Mouse (Mus musculus) cerebellum, adult 11 months (tissue): ENCODE measurements around the gene Trim63.
A peak's percentile ranks its signal among the peaks of the same experiment; 100 is the strongest.

ENCODE experiments used
- DNase-seq: peaks from one replicate; pipeline ENCODE4 v3.0.0; 2022

Trim63 gene

DNA sequence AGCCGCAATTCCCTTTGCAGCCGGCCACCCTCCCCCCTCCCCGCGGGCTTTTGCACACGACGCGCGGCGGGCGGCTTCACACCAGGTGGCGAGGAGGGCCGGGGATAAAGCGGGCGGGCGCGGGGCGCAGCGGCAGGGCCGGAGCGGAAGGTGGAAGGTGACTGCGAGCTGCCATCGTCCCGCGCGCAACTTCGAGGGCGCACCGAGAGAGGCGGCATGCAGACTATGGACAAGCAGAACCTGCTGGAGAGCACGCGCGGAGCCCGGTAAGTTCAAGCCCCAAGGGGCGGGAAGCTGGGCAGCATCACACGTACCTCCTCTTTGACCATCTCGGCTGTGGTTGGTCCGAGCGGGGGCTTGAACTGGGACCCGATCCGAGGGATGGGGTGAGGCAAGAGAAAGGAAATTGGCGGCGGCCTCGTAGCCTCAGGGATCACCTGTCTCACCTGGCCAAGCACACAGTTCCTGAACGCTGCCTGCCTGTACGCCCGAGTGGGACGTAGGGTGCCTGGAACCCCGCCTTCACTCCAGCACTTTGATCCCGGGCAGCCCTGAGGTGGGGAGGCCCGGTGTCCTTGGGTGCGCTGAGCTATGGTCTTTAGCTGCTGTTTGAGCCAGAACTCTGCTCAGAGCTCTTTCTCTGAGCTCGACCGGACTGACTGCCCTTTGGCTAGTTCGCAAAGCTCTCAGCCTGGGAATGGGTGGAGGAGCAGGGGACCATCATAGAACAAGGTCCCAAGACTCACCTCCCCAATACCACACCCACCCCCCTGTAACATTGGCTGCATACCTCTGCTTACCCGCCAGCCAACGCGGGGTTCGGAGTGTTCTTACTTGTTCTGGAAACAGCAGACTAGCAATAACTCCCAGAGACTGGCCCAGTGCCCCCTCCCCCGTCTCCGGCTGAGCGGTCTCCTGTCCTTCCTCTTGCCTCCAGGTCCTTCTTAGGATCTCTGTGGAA is 28.4 kb downstream of the Trim63 start, which contains the start of gene Slc30a2:
Gene Slc30a2, plus strand, starts transcription at position 111 of the 961 bp plus-strand sequence.
- no peak for DNase-seq

DNA sequence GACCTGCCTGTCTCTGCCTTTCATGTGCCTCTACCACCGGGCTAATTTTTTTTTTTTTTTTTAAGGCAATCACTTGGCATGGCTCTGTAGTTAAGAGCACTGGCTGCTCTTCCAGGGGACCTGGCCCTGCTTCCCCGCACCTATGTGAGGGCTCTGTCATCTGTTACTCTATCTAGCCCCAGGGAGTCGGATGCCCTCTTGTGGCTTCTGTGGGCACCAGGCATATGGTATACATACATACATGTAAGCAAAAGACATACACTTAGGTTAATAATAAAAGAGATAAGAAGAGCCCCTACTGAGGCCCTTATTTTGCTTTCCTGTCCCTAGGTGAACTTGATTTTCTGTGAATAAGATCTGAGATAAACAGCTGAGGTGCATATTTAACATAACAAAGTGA is 29.7 kb downstream of the Trim63 start:
- DNase-seq: no peak

- no peak for DNase-seq
These were observed 30.9 kb downstream of the Trim63 start for GRCm38 (mm10) chr4:134345802-134346201.

DNA sequence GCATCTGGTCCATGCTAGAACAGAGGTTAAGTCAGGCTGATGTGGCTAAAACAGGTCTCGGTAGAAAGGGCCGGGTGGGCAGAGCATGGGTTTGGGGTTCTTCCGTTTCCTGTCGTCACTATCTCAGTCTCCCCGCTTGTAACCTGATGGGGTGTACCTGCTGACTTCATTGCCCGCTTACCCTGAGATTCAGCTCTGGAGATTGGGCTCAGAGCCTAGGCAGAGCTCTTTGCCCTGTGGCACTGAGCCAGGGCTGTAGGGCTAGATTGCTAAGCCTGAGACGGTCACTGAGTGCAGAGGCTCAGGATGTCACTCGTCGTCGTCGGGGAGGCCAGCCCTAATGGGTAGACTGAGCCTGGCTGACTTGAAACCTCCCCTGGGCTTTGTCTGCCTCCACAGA is 33.2 kb downstream of the Trim63 start:
- no peak for DNase-seq

DNA sequence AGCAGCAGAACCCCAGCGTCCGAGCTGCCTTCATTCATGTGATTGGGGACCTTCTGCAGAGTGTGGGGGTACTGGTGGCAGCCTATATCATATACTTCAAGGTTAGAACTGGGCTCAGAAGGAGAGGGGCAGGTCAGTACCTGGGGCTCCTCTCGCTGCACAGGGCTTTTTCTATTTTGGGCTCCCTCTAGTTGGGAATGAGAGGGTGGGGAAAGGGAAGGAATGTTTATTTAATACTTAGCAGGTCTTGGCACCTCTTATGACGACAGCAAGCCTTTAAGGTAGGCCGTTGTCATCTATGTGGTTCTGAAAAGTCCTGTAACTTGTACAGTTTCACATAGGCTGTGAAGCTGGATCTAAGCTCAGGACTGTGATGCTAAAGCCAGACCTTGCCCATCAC is 33.6 kb downstream of the Trim63 start:
- no peak for DNase-seq

- DNase-seq: no peak
These were observed 34.9 kb downstream of the Trim63 start for GRCm38 (mm10) chr4:134349829-134350228.

DNA sequence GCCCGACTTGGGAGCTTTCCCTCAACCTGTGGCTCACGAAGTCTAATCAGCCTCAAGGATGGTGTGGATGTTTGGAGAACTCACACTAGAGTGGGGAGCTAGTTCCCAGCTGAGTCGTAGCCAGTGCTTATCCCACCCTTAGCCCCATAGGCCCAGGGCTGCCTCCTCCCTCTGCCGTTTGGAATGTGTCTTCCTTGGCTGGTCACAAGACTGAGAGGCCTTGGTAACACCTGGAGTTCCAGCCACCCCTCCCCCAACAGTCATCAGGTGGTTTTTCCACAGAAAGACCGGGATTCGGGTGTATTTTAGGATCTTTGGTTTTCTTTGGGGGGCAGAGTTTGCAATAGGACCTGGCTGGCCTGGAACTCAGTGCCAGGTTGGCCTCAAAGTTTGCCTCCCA is 35.7 kb downstream of the Trim63 start:
- DNase-seq: no peak

DNA sequence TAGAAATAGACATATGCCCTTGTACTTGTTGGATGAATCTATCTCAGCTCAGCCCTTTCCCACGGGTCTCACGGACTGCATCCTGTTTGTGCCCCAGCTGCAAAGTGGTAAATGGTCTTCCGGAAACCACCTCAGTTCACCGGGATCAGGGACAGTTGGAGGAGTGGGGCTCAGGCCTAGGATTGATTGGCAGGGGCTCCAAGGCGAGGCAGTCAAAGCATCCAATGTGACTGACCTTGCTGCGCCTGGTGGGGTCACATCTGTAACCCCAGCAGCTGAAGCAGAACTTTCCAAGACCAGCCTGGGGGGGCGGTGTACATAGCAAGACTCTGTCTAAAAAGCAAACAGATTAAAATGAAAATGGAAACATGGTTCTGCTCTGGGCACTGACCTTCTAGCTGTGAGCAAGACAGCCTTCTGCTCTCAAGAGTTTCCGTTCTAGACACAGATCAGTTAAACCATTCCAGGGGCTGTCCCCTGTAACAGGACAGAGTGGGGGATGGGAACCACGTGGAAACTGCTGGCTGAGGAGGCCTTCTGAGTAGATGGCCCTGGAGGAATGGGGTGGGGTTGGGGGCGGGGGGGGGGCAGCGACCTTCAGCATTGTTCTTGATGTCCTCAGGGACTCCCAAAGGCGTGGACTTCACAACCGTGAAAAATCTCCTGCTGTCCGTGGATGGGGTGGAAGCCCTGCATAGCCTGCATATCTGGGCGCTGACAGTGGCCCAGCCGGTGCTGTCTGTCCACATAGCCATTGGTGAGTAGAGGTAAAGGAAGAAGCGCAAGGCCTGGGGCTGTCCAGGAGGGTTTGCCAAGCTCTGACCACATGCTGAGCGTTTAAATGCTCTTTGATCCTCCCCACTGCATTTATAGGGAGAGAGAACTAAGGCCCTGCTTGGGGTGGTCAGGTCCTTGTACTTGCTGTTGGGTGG is 36.7 kb downstream of the Trim63 start:
- no peak for DNase-seq

- no peak for DNase-seq
These were observed 37.4 kb downstream of the Trim63 start for GRCm38 (mm10) chr4:134352261-134352707.

GRCm38 (mm10) chr4:134352929-134353328 is 38.0 kb downstream of the Trim63 start:
- DNase-seq: no peak

DNA sequence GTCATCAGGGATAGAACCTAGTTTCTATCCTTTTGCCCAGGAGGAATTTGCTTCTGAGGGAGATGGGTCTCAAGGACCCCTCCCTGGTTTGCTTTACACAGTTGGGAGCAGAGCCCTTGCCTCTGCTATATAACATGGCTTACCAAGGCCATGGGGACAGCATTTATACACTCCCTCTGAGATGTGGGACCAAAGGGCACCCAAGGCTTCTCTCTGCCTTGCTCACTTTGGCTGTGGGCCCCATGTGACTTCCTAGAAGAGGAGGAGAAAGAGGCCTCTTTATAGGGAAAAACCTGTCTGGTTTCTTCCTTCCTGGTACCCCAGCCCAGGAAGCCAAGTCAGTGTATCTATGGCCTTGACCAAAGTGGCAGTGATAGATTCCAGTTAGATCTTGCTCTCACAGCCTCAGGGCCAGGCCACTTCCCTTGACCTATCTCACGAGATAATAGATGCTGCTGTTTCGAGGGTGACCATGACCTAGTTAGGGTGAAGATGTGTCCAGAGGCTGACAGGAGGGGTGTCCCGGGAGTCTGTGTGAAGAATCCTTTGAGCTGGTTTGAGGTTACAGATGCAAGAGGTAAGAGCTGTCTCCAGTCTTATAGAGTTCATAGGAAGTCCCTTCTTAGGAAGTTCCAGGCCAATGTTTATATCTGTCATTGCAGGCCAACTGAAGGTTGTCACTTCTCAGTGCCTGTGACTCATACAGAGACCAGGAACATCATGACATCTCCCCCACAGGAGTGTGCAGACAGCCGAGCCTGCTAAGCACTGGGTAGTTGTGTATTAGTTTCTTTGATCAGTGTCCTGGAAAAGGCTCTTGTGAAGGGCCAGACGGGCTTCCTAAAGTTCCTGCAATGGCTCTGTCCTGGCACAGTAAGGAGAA is 38.8 kb downstream of the Trim63 start:
- no peak for DNase-seq

GRCm38 (mm10) chr4:134355841-134356452 is 41.0 kb downstream of the Trim63 start:
- DNase-seq: no peak

DNA sequence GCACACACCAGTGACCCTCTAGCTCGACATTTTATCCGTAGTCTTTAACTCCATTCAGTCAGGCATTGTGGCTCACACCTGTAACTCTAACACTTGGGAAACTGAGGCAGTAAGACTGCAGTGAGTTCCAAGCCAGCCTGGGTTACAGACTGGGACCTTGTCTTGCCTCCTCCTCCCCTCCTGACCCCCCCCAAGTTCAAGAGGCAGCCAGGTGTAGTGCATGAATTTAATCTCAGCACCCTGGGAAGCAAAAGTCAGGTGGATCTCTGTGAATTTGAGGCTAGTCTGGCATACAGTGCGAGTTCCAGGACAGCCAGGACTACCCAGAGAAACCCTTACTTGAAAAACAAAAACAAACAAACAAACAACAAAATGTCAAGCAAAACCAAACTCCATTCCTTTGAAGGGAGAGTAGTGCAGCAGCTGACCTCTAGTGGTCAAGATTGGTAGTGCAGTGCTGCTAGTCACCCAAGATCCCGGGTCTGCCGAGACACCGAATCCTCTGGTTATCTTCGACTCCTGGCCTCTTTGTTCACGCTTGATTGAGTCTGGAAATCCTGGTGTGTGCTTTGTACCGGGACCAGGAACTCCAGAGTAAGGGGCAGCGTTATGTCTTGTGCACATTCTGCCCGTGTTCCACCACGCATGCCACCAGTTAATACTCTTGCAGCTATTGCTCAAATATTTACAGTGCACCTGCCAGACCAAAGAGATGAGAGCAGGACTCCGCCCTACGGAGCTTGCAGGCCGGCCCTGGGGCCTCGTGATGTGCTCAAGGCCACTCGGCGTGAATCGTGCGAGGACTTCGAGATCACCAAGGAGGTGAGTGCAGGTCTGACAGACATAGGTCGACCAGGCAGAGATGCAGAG is 41.9 kb downstream of the Trim63 start:
- peak; percentile 71 for DNase-seq

- DNase-seq: no peak
These were observed 42.5 kb downstream of the Trim63 start for GRCm38 (mm10) chr4:134357461-134357771.

- DNase-seq: no peak
These were observed 44.7 kb downstream of the Trim63 start for GRCm38 (mm10) chr4:134359649-134360048.

DNA sequence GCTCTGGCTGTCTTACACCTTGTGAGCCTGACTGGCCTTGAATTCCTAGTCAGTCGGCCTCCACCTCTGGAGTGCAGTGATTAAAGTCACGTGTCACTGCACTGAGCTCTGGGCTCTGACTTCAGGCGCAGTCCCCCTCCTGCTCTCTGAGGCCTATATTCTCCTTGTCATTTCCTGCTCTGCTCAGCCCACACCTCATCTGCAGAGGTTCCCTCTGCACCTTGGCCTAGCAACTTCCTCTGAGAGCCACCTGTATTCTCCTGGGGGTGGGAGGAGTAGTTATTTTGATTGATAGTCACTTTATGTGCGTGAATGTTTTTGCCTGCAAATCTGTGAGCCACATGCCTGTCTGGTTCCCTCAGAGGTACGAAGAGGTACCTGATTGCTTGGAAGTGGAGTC is 46.3 kb downstream of the Trim63 start:
- DNase-seq: no peak

- no peak for DNase-seq
These were observed 47.2 kb downstream of the Trim63 start for GRCm38 (mm10) chr4:134362124-134362523.

DNA sequence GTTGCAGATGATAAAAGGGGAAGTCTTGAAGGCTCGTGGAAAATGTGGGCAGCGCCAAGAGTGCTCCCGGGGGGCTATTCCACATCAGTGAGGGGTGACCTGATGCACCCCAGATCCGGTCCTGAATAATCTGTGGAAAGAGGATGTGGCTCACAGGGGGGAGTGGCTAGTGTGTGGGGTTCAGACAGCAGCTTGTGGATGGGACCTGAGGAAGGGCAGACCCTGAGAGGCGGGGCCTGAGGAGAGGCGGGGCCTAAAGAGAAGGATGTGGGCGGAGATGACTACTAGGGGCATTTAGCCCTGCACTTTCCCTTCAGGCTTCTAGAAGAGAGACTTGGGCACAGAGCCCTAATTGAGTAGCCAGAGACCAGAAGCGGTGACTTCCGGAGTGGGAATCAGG is 47.7 kb downstream of the Trim63 start:
- DNase-seq: no peak

DNA sequence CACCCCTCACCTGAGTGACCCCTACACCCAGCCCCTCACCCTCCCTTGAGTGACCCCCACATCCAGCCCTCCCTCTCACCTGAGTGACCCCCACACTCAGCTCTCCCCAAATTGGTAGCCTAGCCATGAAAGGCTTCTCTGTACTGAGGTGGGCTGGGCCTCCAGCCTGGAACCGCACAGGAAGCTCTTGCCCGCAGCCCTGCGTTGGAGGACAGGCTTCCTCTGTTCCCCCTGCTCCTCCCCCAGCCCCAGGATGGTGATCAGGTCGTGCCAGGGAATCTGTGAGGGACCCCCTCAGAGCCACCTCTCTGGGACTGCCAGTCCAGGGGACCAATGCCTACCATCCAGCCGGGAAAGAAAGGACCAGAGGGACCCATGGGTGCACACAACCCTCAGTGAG is 50.4 kb downstream of the Trim63 start:
- no peak for DNase-seq

GRCm38 (mm10) chr4:134370649-134371221 is 55.8 kb downstream of the Trim63 start:
- no peak for DNase-seq
